Mouse (Mus musculus) cerebellum, postnatal 10 days (tissue): ENCODE data around the gene B9d1.

ENCODE experiments used
- DNase-seq, 2 experiments: peaks; one replicate each; pipeline ENCODE4 v3.0.0; 2021; ENCODE audit warnings: mixed read lengths in 2 of 2

The B9d1 gene

DNA sequence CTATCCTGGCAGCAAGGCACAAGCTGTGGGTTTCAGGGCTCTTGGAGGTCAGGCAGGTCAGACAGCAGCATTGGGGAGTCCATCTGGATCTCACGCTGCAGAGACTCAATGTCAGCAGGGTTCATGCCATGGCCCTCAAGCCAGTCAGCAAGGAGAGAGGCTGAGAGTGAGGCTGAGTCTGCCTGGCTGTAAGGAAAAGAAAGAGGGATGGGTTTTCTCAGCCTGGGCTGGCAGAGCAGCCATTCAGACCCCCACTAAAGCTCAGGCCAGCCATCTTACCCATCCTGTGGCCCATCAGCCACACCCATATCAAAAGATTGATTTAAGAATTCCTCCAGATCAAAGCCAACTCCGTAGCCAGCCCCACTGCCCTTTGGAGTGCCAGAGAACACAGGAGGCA, 15.9 kb upstream of the B9d1 start:
- DNase-seq: peak; percentile 22 to 36

DNA sequence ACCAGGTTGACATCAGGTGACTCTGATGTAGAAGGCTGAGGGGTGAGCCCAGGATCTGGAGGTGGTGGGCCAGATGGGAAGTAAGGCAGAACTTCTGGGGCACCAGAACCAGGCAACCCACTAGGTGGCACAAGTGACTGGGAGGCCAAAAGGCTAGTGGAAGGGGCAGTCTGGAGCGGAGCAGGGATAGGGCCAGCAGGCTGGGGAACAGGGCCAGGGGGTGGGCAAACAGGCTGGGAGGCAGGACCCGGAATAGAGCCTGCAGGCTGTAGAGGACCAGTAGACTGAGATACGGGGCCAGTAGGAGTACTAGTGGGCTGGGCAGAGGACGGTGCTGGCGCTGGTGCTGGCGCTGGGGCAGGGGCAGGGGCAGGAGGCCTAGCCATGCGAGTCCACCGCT, 15.1 kb upstream of the B9d1 start:
- DNase-seq: peak; percentile 61 to 74

DNA sequence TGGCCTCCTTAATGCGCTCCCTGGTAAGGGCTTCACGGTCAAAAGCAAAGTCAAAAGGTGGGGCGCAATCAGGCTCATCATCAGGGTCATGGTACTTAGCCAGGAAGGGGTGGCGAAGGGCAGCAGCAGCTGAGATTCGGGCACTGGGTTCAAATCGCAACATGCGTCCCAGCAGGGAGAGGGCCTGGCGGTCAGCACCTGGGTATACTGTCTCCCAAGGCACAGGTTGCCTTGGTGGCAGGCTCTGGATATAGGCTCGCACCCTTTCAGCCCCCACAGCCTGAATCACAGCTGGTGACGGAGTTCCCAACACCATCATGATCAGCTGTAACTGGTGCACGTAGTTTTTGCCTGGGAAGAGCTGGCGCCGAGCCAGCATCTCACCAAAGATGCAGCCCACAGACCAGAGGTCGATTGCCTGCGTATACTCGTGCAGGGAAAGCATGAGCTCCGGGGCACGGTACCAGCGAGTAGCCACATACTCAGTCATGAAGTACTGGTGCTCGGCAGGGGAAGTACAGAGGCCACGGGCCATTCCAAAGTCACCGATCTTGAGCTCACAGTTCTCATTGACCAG, 13.9 kb upstream of the B9d1 start:
- peak; percentile 45 to 52 for DNase-seq

DNA sequence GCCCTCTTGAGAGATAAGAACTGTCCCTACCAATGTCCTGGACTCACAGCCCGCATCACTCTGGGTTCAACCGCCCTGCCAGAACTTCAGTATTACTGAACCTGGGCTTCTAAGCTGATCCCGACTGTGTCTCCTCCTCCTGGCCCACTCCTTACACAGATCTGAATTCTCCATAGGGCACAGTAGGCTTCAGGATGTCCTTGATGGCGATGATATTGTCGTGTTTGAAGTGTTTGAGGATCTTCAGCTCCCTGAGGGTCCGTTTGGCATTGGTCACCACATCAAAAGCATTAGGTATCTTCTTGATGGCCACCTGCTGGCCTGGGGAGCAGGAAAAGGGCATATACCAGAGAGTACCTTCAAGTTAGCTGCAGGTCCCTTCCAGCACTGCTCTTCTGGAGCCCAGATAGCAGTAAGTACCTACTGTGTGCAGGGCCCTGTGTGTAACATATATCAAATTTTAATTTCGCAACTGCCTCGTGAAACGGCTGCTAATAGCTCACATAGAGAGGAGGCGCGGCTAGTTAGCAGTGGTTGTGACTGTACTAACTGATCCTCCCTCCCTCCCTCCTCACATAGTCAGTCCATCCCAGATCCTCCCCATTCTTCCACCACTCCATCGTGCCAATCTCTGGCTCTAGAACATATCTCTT, 12.1 kb upstream of the B9d1 start:
- peak; percentile 25 to 26 for DNase-seq

DNA sequence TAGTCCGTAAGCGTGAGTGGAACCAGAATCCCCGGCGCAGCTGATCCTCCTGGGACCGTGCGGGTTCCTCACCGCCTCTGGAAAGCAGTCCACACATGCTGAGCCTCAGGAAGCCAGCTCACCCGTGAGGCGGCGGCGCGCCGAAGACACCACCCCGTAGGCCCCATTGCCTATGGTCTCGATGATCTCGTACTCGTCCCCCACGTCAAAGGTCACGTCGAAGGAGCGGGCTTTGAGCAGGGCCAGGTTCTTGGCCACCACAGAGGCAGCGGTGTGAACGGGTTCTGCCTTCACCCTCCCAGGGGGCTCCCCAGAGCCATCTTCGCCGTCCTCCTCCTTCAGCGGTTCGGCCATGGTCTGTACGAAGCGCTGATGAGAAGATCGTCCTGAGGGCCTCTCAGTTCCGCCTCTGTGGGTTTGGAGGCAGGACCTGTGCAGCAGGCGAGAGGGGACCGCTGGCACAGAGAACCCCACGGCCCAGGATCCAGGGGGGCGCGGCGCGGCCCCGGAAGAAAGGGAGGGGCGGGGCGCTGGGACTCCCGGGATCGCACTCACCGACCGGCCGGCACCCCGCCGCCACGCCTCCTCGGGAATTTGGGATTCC, 11.3 kb upstream of the B9d1 start:
- DNase-seq: peak; percentile 64 to 67

DNA sequence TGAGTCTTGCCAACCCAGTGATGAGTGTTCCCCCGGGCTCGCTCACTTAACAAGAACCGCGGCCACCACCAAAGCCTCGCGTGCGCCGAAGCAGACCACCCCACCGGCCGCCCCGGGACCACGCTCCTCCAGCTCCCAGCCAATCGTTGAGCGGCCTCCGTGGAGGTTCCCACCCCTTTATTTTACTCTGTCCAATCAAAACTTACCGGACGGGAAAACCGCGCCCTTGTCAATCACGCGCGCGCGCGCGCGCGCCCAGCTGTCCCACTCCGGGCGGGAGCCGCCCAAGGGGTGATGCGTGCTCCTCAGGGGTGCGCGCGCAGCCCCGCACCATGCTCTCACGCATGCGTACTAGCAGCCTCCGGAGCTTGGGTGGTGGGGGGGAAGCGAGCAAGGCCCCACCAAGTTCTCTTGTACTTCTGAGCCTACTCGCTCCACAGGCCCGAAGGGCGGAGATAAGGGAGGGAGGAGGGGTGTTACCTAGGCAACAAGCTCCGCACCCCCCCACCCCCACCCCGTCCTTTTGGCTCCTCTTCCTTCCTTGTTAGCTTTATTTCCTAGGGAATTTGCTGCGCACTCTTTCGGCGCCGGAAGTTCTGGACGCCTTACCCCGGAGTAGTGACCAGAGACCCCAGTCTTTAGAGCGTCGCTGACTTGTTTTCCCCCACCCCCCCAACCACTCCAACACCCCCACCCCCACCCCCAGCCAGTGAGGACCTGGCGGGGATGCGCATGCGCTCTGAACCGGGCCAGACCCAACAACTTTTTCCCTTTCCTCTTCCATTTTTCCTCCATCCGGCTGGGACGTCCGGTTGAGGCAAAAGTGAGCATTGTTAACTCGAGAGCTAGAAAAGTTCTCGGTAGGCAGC, 10.6 kb upstream of the B9d1 start, which contains the start of gene Mapk7:
Mapk7 (minus strand) TSS at position 278 of the 869 bp plus-strand sequence.
- DNase-seq: peak; percentile 99

DNA sequence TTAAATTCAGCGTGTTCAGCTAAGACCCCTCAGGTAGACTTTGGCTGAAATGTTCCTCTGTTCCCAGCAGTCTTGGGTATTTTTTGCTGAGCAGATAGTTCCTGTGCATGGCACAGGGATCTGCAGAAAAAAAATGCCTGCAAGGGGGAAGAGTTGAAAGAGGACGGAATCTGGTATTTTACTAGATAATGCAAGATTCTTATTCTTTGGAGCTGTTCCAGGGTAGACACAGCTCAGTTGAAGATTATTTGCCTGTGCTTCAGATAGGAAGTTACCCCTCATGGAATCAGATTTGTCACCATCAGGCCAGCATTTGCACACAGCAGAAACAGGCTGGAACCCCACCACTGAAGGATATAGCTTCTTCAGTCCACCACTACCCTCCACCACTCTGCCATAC, 9.4 kb upstream of the B9d1 start:
- no peak for DNase-seq

DNA sequence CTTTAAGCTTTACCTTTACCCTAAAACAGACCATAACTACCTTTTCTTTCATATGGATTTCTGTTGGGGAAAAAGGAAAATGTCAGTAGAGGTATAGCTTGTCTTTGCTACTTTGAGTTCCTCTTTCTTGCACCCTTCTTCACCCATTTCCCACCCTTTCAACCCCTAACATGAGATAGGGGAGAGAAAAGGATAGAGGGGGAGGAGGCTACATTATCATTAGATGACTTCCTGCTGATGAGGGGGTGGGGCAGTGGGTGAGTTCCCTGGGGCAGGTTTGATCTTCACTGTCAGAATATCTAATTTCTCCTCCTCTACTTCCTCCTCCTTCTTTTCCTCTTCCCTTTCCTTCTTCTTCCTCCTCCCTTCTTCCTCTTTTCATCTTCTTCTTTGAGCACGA, 7.5 kb upstream of the B9d1 start:
- DNase-seq: no peak

DNA sequence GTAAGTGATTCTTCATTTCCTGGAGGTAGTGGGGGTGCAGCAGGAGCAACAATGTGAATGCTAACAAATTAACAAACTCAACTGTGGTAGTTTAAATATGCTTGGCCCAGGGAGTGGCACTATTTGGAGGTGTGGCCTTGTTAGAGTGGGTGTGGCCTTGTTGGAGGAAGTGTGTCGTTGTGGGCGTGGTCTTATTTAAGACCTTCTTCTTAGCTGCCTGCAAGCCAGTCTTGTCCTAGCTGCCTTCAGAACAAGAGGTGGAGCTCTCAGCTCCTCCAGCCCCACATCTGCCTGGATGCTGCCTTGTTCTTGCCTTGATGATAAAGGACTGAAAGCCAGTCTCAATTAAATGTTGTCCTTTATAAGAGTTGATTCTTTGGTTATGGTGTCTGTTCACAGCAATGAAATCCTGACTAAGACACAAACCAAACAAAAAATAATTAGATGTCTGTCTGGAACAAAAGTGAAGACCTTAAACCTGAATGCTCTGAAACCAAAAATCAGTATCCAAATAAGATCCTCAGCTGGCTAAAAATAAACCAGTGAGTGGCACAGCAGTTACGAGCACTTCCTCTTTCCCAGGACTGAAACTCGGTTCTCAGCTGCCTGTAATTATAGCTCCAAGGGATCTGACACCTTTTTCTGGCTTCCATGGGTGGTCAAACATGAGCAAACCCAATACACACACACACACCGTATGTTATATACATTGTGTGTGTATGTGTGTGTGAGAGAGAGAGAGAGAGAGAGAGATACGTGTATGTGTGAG, 6.0 kb upstream of the B9d1 start:
- no peak for DNase-seq

DNA sequence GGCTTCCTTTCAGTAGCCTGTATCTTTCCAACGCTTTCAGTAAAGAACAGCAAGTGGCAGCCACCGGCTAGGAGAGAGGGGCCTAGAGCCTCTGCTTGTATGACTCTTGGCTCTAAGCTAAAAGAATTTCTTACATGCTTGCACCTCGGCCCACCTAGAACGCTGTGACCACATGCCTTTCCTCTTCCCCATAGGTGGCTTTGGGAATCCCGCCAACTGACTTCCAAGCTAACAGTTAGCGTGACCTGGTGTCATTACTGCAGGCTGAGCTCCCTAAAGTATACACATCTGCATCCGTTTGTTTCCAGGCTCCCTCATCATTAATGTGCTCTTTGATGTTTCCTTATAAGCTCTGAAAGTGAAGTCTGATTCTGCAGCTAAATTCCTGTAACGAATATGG, 1.0 kb upstream of the B9d1 start:
- peak; percentile 58 to 66 for DNase-seq

DNA sequence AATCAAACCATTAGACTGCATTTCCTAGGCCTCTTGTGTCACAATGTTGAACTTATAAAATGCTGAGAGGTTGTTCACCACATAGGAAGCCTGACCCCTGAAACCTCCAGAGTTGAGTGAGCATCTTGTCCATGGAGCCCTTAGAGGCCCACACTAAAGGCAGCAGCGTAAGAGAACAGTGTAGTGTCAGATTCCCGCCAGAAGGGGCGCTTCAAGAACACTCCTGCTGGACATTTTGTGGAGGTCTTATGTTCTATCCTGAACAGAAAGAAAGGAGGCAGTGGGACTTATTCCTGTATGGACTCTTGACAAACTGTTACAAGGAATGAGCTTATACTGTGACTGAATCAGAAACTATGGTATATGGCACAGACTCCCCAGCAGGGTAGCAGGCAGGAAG, 10.0 kb downstream of the B9d1 start:
- DNase-seq: peak; percentile 70 to 72

DNA sequence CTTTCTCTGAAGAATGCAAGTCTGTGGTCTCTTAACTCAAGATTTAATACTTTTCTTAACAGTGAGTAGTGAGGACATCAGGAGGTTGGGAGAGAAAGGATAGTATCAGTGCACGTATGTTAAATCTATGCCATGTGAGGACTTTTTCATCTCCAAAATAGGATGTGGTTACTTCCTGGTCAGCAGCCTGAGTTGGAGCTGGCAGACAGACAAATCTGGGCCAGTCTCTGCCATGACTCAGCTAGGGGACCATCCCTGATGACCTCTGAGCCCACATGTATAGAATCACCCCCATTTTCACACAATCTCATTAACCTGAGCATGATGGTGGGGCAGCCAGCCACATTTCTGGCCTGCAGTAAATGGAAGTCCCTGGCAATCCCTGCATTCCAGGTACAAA, 13.0 kb downstream of the B9d1 start:
- no peak for DNase-seq

DNA sequence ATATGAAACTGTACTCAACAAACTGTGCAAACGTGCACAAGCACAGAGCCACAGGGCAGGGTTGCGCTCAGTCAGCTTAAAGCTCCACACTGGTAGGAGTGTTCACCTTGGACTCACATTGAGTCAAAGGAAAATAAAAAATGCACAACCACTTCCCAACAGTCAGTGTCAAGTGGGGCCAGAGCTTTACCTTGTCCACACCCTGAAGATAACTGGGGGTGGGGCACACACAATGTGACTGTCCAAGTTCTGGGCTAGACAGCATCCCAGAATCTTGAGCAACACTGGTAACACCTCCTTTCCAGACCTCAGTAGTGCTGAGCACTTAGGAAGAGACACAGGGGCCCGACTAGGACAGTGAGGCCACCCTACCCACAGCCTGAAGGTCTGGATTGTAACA, 13.9 kb downstream of the B9d1 start:
- no peak for DNase-seq

DNA sequence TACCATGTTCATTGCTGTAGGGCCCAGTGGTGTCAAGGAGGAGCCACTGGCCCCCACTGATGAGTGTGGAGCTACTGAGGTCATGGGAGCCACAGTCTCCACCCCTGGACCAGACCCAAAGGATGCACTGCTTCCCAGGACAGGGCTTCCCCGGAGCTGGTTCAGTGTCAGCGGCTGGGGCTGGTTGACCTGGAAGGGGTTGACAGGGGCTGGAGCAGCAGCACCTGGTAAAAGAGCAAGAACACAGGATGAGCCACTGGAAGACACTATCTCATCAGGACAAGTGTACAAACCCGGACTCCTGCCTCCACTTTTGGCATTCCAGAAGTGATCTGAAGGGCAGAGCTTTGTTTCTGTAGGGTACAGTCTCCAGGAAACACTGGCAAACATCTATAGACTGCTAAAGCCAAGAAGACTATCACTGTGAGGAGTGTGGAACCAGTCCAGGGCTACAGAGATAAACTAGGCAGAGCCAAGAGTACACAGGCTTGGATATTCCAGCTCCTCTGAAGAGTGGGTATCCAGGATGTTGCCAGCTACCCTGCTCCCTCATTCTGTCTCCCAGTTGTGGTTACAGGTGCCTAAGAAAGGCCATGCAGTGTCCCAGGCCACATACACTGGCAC, 14.7 kb downstream of the B9d1 start:
- DNase-seq: no peak

DNA sequence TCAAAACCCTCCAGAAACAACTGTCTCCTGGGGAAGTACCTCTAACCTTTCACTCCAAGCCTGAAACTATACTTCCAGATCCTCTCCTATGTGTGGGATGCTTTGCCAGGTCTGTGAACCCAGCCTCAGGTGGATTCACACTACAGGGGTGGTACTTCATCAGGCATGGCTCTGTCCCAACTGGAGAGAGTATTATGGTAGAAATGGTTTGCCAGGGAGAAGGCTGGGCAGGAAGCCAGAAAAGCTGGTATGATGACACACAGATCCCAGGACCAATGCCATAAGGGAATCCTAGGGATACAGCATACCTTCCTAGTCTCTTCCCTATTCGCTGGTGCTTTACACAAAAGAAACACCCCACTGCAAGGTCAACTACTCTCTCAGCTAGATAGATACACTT, 21.9 kb downstream of the B9d1 start:
- peak; percentile 88 to 89 for DNase-seq

DNA sequence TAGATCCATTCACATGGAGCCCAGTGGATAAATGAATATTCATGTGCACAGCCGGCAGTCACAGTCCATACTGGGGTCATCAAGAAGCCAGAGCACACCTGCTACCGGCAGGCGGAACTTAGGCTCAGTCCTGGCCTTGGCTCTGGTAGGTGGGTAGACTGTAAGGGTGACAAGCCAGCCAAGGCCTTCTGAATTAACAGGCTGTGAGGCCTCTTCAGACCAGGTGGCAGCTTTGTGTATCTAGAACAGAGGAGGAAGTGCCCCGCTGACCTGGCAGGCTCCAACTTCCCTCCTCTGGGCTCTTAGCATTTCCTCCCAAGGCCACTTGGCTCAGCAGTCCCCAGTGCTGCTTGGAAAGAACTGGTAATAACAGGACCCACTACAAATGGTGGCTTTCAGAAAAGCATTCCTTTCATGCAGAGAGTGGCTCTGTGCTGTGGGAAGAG, 24.3 kb downstream of the B9d1 start:
- peak; percentile 78 to 80 for DNase-seq

DNA sequence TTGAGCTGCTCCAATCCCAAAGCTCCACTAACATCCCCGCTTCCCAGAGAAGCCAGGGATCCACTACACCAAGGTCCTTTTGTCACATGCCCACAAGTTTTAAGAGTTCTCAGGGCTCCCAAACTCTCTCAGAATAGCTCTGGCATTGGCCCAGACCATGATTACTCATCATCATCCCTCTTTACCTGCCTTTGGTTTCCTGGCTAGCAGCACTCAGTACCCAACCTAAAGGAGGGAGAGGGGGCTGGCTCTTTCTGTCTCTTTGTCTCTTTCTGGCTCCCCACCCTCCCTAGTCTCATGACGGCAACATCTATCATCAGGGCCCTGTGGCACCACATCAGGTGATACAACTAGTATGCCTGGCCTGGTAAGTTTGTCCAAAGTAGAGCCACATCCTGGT, 27.9 kb downstream of the B9d1 start:
- DNase-seq: no peak

DNA sequence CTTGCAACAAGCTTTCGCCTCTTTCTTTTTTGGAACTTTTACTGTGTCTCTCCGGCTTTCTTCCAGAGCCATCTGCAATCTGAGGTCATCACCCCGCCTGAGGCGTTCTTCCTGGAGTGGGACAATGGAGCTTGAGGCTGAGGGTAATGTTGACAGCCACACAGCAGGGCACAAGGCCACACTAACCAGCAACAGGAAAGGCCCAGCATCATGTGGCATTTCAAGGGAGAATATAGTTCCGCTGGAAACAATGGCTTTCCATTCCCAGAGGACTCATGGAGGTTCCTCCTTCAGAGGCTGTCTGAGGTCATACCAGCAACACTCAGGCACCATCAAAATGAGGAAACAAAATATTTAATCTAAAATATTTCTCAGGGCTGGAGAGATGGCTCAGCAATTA, 28.6 kb downstream of the B9d1 start:
- DNase-seq: no peak

DNA sequence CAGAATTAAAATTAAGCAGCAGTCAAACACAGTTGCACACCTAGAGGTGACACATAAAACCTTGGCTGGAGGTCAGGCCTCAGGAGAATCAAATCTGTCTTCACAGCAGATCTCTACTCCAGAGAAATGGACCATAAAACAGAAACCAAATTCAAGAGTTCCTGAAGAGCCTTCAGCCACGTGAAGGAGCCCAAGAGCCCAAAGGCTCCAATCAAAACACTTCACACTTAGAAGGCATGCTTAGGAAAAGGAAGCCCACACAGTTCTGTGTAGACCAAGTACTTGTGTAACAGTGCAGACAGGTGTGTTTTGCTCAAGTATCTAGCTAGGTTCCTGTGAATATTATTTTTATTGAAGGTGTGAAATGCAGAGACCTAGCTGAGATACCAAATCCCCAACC, 30.6 kb downstream of the B9d1 start:
- no peak for DNase-seq

DNA sequence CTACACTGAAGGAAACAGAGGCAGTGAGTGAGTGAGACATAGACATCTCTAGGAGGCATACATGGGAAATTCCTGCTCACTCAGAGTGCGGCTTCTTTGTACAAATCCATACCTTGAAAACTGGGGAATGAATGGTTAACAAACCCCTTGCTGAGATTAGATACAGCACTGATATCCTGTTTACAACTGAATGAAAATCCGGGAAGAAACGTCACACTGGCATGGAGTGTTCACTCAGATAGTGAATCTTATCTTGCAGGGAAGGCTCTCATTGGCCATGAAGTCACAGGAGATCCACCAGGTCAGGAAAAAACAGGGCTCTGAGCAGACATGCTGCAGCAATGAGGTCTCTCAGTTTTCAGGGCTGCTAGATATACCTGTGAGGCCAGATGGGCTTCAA, 32.0 kb downstream of the B9d1 start:
- DNase-seq: no peak

DNA sequence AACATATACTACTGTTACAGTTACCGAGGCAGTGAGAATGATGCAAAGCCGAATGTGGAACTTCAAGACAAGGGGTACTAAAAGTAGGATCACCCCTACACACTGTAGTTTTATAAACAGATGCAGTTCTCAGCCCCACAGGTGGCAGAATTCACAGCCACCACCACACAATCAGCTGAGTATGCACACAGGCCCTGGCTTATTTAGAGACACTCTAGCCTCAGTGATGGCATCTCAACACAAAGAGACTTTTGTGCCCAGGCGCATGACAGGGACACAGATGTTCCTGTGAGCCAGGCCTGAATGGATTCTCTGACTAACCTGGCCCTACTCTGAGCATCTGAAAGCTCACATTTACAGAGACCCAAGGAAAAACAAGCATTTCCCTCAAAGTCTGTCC, 32.4 kb downstream of the B9d1 start:
- DNase-seq: no peak

DNA sequence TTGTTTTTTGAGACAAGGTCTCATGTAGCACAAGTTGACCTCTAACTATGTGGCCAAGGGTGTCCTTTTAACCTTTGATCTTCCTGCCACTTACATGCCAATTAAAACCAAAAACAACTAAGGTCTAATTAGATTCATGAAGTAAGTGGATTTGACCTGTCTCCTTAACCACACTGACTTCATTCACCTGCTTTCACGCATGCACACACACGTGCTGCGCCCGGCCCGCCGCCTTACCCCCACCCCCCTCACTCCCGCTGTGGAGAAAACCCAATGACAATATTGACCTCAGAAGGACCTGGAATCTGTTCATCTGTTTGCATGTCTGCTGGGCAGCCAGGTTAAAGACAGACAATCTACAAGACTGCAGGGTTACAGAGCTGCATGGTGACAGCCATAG, 35.7 kb downstream of the B9d1 start:
- no peak for DNase-seq
